Mouse (Mus musculus) limb, embryonic 14.5 days (tissue): ENCODE measurements around the gene Amer2. TPM values are rescaled to one million over a fixed set of nuclear protein-coding genes. Genes with fewer than 3 reads are reported as not detected.

Experiments
- ATAC-seq: fragments of 200-750 bp; cut with Nextera tagmentation; 2 replicates; pipeline ENCODE4 v1.8.0; 2017; ENCODE audit warnings: low read depth, moderate number of reproducible peaks, moderate TSS enrichment; ENCODE audit not compliant: low FRiP score
- DNase-seq: peaks from one replicate; pipeline ENCODE4 v3.0.0-alpha.2; 2015; ENCODE audit warnings: low spot score
- H3K27ac ChIP-seq: fragments of 300-500 bp; sonication (generic); replicated peaks from 2 replicates; pipeline ENCODE4 v1.5.1; 2014; ENCODE audit warnings: low read depth, mild to moderate bottlenecking, low read length, moderate library complexity, mixed read lengths
- H3K27me3 ChIP-seq: fragments of 300-500 bp; sonication (generic); 2 replicates; pipeline ENCODE4 v1.6.1; 2014; ENCODE audit warnings: low read length, mixed read lengths; ENCODE audit not compliant: control insufficient read depth, insufficient read depth
- H3K36me3 ChIP-seq: fragments of 300-500 bp; sonication (generic); 2 replicates; pipeline ENCODE4 v1.6.1; 2014; ENCODE audit warnings: mild to moderate bottlenecking, low read length, moderate library complexity, mixed read lengths; ENCODE audit not compliant: control insufficient read depth, insufficient read depth
- H3K4me1 ChIP-seq: fragments of 300-500 bp; sonication (generic); 2 replicates; pipeline ENCODE4 v1.6.1; 2014; ENCODE audit warnings: antibody characterized with exemption, low read length, mixed read lengths; ENCODE audit not compliant: control insufficient read depth, insufficient read depth
- H3K4me2 ChIP-seq: fragments of 300-500 bp; sonication (generic); replicated peaks from 2 replicates; pipeline ENCODE4 v1.6.1; 2014; ENCODE audit warnings: low read depth, mild to moderate bottlenecking, low read length, moderate library complexity; ENCODE audit not compliant: severe bottlenecking
- H3K4me3 ChIP-seq: fragments of 300-500 bp; sonication (generic); replicated peaks from 2 replicates; pipeline ENCODE4 v1.5.1; 2014; ENCODE audit warnings: low read length
- H3K9ac ChIP-seq: fragments of 300-500 bp; sonication (generic); 2 replicates; pipeline ENCODE4 v1.6.1; 2014; ENCODE audit warnings: mild to moderate bottlenecking, low read depth, low read length, moderate library complexity; ENCODE audit not compliant: severe bottlenecking
- H3K9me3 ChIP-seq: fragments of 300-500 bp; sonication (generic); 2 replicates; pipeline ENCODE4 v1.6.1; 2016; ENCODE audit warnings: low read length; ENCODE audit not compliant: control insufficient read depth
- POLR2A ChIP-seq: fragments of 200-500 bp; IDR thresholded peaks from 2 replicates; pipeline ENCODE4 v1.8.0; 2012; ENCODE audit warnings: inconsistent platforms, mild to moderate bottlenecking, moderate library complexity, borderline replicate concordance; ENCODE audit not compliant: insufficient read depth, insufficient read length; ENCODE audit errors: extremely low read depth
- WGBS: fragments of 180-500 bp; shearing (Covaris S2); extraction: QIAGEN DNeasy Blood & Tissue Kit; methylation state at CpG from one replicate; pipeline ENCODE4 v1.1.7; 2014; 5-methylcytosine and 5-hydroxymethylcytosine counted together
- polyA plus RNA-seq, 2 experiments: library from polyadenylated mRNA; depleted of rRNA in 1 of 2; stranded (reverse) in 1 of 2; unstranded in 1 of 2; fragments of >200 nt; fragmentation: Nextera tagmentation in 1 of 2; extraction: Ambion mirVana in 1 of 2; gene quantifications; 2 replicates each; pipeline versions ENCODE4 v1.2.1 to v1.2.3; 2012 to 2014

Gene Amer2
- polyA plus RNA-seq, 2 experiments: 0.58 to 0.89 TPM

GRCm38 (mm10) chr14:60388332-60388731 lies 15.3 kb downstream of the Amer2 start:
- ATAC-seq: no peak
- 82% methylated on average over 2 of the region's 2 CpGs for WGBS

GRCm38 (mm10) chr14:60392202-60392601 lies 19.1 kb downstream of the Amer2 start:
- H3K4me1 ChIP-seq: no peaks in the 10 kb centered on the region
- H3K27me3 ChIP-seq: no peaks in the 10 kb centered on the region
- no peak overlapping the region for H3K4me2 ChIP-seq
- H3K9ac ChIP-seq: no peak overlapping the region
- TF ChIP-seq POLR2A: no peak
- no peaks in the 10 kb centered on the region for H3K36me3 ChIP-seq
- DNase-seq: no peak
- H3K4me3 ChIP-seq: no peak overlapping the region
- no peak for ATAC-seq
- no peak overlapping the region for H3K27ac ChIP-seq
- H3K9me3 ChIP-seq: no peaks in the 10 kb centered on the region
- WGBS: 64% methylated on average over 2 of the region's 2 CpGs

More at GRCm38 (mm10) chr14:60388332-60388731, 15.3 kb downstream of the Amer2 start:
- no peak overlapping the region for H3K27ac ChIP-seq
- H3K4me1 ChIP-seq: no peaks in the 10 kb centered on the region
- DNase-seq: no peak
- no peaks in the 10 kb centered on the region for H3K27me3 ChIP-seq
- H3K36me3 ChIP-seq: no peaks in the 10 kb centered on the region
- no peak overlapping the region for H3K9ac ChIP-seq
- no peak for TF ChIP-seq POLR2A
- no peaks in the 10 kb centered on the region for H3K9me3 ChIP-seq
- no peak overlapping the region for H3K4me2 ChIP-seq
- no peak overlapping the region for H3K4me3 ChIP-seq

DNA sequence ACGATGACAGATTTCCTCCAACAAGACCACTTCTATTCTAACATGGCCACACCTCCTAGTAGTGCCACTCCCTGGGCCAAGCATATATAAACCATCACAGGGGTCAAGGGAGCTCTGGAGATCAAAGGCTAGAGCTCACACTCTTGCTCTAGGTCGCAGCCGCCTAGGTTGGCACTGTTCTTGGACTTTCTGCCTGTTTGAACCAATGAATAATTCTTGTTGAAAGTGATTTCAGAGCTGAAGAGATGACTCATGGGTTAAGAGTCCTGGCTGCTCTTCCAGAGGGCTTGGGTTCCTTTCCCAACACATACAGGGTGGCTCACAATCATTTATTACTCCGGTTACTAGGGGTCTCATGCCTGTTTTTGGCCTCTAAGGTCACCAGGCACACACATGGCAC lies 24.3 kb downstream of the Amer2 start:
- H3K4me1 ChIP-seq: peaks cover 2% of the 10 kb centered on the region; the same call in 1 of the 2 replicates
- H3K4me2 ChIP-seq: no peak overlapping the region
- no peaks in the 10 kb centered on the region for H3K36me3 ChIP-seq
- no peaks in the 10 kb centered on the region for H3K27me3 ChIP-seq
- H3K9me3 ChIP-seq: no peaks in the 10 kb centered on the region
- TF ChIP-seq POLR2A: no peak
- no peak for ATAC-seq
- H3K9ac ChIP-seq: no peak overlapping the region
- 85% methylated on average over 4 of the region's 4 CpGs for WGBS
- H3K27ac ChIP-seq: no peak overlapping the region
- DNase-seq: no peak
- no peak overlapping the region for H3K4me3 ChIP-seq

DNA sequence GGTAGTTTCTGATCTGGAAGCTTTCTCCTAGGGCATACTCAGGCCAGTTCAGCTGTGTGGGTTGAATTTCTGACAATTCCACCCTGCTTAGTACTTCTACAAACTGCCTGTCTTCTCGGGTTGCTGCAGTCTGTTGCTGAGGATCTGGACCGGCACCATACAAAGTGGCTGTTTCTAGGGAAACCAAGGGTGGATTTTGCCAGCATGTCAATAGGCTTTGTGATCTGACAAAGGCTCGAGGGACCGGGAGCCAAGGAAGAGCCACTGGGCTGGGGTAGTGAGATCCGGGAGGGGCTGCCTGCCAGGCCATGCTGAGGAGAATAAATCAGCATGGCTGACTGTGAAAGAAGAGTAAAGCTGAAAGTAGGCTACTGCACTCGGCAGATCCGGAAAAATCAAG lies 25.8 kb downstream of the Amer2 start:
- 49% methylated on average over 7 of the region's 7 CpGs for WGBS
- Histone ChIP-seq H3K27me3 (no peaks in the 10 kb centered on the region), H3K4me2 (no peak overlapping the region), H3K27ac (no peak overlapping the region), H3K9me3 (no peaks in the 10 kb centered on the region), H3K36me3 (no peaks in the 10 kb centered on the region), H3K9ac (no peak overlapping the region), H3K4me1 (peaks cover 2% of the 10 kb centered on the region; the same call in 1 of the 2 replicates), H3K4me3 (no peak overlapping the region)
- DNase-seq (no peak), ATAC-seq (no peak)
- TF ChIP-seq POLR2A: no peak

DNA sequence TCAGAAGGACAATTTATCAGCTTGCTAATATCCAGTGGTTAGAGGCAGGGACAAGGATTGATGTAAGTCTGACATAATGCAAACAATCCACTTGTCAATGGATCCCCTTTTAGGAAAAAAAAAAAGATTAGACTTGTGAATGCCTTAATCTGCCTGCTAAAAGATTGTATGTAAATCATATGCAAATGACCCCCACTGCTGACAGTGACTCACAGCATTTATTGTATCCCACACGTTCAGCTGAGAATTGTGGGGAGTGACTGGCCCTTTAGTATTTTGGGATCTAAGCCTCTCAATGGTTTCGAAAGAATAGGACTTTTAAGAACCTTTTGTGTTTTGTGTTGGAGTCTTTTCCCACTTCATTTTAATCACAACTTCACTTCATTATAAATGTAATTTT lies 30.2 kb downstream of the Amer2 start:
- H3K27ac ChIP-seq: no peak overlapping the region
- H3K36me3 ChIP-seq: no peaks in the 10 kb centered on the region
- H3K4me3 ChIP-seq: no peak overlapping the region
- DNase-seq: no peak
- peaks cover 2% of the 10 kb centered on the region; the same call in 1 of the 2 replicates for H3K4me1 ChIP-seq
- no peak for TF ChIP-seq POLR2A
- H3K27me3 ChIP-seq: no peaks in the 10 kb centered on the region
- no peak overlapping the region for H3K9ac ChIP-seq
- no peak for ATAC-seq
- 81% methylated on average over 2 of the region's 2 CpGs for WGBS
- H3K9me3 ChIP-seq: no peaks in the 10 kb centered on the region
- H3K4me2 ChIP-seq: no peak overlapping the region

- no peak for TF ChIP-seq POLR2A
- ATAC-seq: no peak
Observed at GRCm38 (mm10) chr14:60405829-60406228, 32.8 kb downstream of the Amer2 start.

More at GRCm38 (mm10) chr14:60405829-60406228, 32.8 kb downstream of the Amer2 start:
- 24% methylated on average over 2 of the region's 2 CpGs for WGBS
- peaks cover 5% of the 10 kb centered on the region for H3K4me1 ChIP-seq
- no peaks in the 10 kb centered on the region for H3K27me3 ChIP-seq
- H3K9ac ChIP-seq: no peak overlapping the region
- H3K27ac ChIP-seq: no peak overlapping the region
- H3K4me3 ChIP-seq: no peak overlapping the region
- H3K9me3 ChIP-seq: no peaks in the 10 kb centered on the region
- no peaks in the 10 kb centered on the region for H3K36me3 ChIP-seq
- H3K4me2 ChIP-seq: no peak overlapping the region
- peak; percentile 12 for DNase-seq
